Comparison of ENCODE assay signal across 8 mouse cellular contexts in the genomic region with DNA sequence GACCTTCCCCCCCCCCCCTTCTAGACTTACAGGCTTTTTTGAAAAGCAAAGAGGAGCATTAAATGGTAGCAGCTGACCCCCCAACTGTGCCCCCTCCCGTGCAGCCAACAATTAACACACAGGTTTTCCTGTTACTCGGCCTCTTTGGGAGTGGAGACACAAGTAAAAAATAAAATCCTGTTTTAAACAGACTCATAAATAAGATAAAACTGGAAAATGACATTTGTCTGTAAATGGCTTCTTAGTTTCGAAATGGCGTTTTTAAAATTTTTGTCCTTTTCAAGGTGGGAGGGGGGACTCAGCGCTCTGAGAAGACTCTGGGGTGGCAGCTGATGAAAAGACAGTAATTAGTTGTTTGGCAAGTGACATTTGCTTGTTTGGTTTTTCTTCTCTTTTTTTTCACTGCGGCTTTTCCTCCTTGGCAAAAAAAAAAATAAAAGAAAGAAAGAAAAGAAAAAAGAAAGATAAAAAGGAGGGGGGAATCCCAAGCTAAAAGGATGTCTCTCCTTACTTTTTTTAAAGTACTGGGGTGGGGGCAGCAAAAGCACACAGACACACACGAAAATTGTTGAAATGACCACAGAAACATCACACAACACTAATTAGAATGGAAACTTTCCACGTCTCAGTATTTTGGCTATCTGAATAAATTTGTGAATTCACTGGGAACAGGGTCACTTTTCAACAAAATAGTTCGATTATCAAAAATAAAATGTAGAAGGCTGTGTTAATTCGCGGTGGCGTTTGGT. TPM values are rescaled to one million over a fixed set of nuclear protein-coding genes. Genes with fewer than 3 reads are reported as not detected.
DNase-seq lines count a peak whose midpoint lies in the region; ATAC-seq lines count a peak whose summit lies in the region.

No protein-coding gene starts in this region.

- H3K27me3 ChIP-seq in lung, embryonic 15.5 days: no peaks in the 10 kb centered on the region
- no peaks in the 10 kb centered on the region for H3K27me3 ChIP-seq in embryonic facial prominence, embryonic 11.5 days (ENCODE audit: control insufficient read depth, insufficient read depth, low read length)
- H3K27me3 ChIP-seq in intestine, embryonic 15.5 days (replicated peaks): no peaks in the 10 kb centered on the region
- H3K27me3 ChIP-seq in neural tube, embryonic 13.5 days: no peaks in the 10 kb centered on the region

- H3K9me3 ChIP-seq in lung, embryonic 15.5 days: no peaks in the 10 kb centered on the region
- no peaks in the 10 kb centered on the region for H3K9me3 ChIP-seq in embryonic facial prominence, embryonic 11.5 days (replicated peaks; ENCODE audit: control insufficient read depth, low read length)
- no peaks in the 10 kb centered on the region for H3K9me3 ChIP-seq in intestine, embryonic 15.5 days
- no peaks in the 10 kb centered on the region for H3K9me3 ChIP-seq in neural tube, embryonic 13.5 days

- peak overlapping the region; percentile 98 for H3K27ac ChIP-seq in lung, embryonic 15.5 days
- H3K27ac ChIP-seq in embryonic facial prominence, embryonic 11.5 days (replicated peaks; ENCODE audit: low read depth, low read length): no peak overlapping the region
- peak overlapping the region; percentile 98; the same call in 1 of the 2 replicates for H3K27ac ChIP-seq in intestine, embryonic 15.5 days
- H3K27ac ChIP-seq in neural tube, embryonic 13.5 days (replicated peaks): peak overlapping the region; percentile 100

- peaks cover 7% of the 10 kb centered on the region; the same call in 1 of the 2 replicates for H3K36me3 ChIP-seq in lung, embryonic 15.5 days
- no peaks in the 10 kb centered on the region for H3K36me3 ChIP-seq in embryonic facial prominence, embryonic 11.5 days (replicated peaks; ENCODE audit: control insufficient read depth, insufficient read depth, low read depth, low read length)
- H3K36me3 ChIP-seq in intestine, embryonic 15.5 days: no peaks in the 10 kb centered on the region
- peaks cover 3% of the 10 kb centered on the region; the same call in 1 of the 2 replicates for H3K36me3 ChIP-seq in neural tube, embryonic 13.5 days

- ATAC-seq in lung, embryonic 15.5 days (ENCODE audit: borderline replicate concordance, extremely low read depth, low FRiP score, low TSS enrichment): no peak
- ATAC-seq in embryonic facial prominence, embryonic 11.5 days (replicated peaks; ENCODE audit: insufficient number of reproducible peaks, low FRiP score, low TSS enrichment, low read depth): no peak
- ATAC-seq in intestine, embryonic 15.5 days: no peak
- ATAC-seq in neural tube, embryonic 13.5 days (ENCODE audit: low read depth): no peak
- ATAC-seq in cerebellum, adult (ENCODE audit: insufficient number of reproducible peaks, low FRiP score, low TSS enrichment): no peak

- peaks cover 52% of the 10 kb centered on the region for H3K4me1 ChIP-seq in lung, embryonic 15.5 days
- H3K4me1 ChIP-seq in embryonic facial prominence, embryonic 11.5 days (ENCODE audit: control insufficient read depth, insufficient read depth, low read length): no peaks in the 10 kb centered on the region
- H3K4me1 ChIP-seq in intestine, embryonic 15.5 days (replicated peaks): peaks cover 27% of the 10 kb centered on the region
- H3K4me1 ChIP-seq in neural tube, embryonic 13.5 days (replicated peaks): peaks cover 69% of the 10 kb centered on the region

- DNase-seq in lung, postnatal 36 days: no peak
- DNase-seq in embryonic facial prominence, embryonic 11.5 days (ENCODE audit: low spot score): no peak
- no peak for DNase-seq in gastrocnemius, postnatal 25 days
- DNase-seq in urinary bladder, adult 2 months (ENCODE audit: low spot score): no peak

- whole genome bisulfite sequencing in lung, embryonic 15.5 days: 8% methylated on average over 12 of the region's 12 CpGs
- WGBS in embryonic facial prominence, embryonic 11.5 days: 19% methylated on average over 12 of the region's 12 CpGs
- 19% methylated on average over 12 of the region's 12 CpGs for WGBS in intestine, embryonic 15.5 days
- WGBS in neural tube, embryonic 13.5 days: 22% methylated on average over 12 of the region's 12 CpGs

- peak overlapping the region; percentile 98 for H3K4me3 ChIP-seq in lung, embryonic 15.5 days
- H3K4me3 ChIP-seq in embryonic facial prominence, embryonic 11.5 days (ENCODE audit: low read depth, low read length): peak overlapping the region; percentile 97
- peak overlapping the region; percentile 99 for H3K4me3 ChIP-seq in intestine, embryonic 15.5 days (replicated peaks)
- peak overlapping the region; percentile 98 for H3K4me3 ChIP-seq in neural tube, embryonic 13.5 days

- H3K9ac ChIP-seq in lung, embryonic 15.5 days: peak overlapping the region; percentile 99
- H3K9ac ChIP-seq in embryonic facial prominence, embryonic 11.5 days (replicated peaks; ENCODE audit: low read length): peak overlapping the region; percentile 100
- H3K9ac ChIP-seq in intestine, embryonic 15.5 days: peak overlapping the region; percentile 96
- peak overlapping the region; percentile 100 for H3K9ac ChIP-seq in neural tube, embryonic 13.5 days

- H3K4me2 ChIP-seq in lung, embryonic 15.5 days: peak overlapping the region; percentile 66
- H3K4me2 ChIP-seq in embryonic facial prominence, embryonic 11.5 days (ENCODE audit: low read depth, low read length): peak overlapping the region; percentile 66
- H3K4me2 ChIP-seq in intestine, embryonic 15.5 days (replicated peaks): peak overlapping the region; percentile 79
- peak overlapping the region; percentile 71 for H3K4me2 ChIP-seq in neural tube, embryonic 13.5 days

RNA-seq across cellular contexts. Expression of a gene that starts 15.1 kb away (rescaled TPM):
- polyA plus RNA-seq in lung, embryonic 15.5 days (2015; fragmentation: Nextera tagmentation; extraction: Ambion mirVana): 25.3 and 26.4 TPM in 2 replicates
- 17.5 and 23.1 TPM in 2 replicates for polyA plus RNA-seq in embryonic facial prominence, embryonic 11.5 days (2014; fragmentation: Nextera tagmentation; extraction: Ambion mirVana)
- 29.6 and 40.8 TPM in 2 replicates for polyA plus RNA-seq in intestine, embryonic 15.5 days (2015; fragmentation: Nextera tagmentation; extraction: Ambion mirVana)
- 14.3 and 28.0 TPM in 2 replicates for polyA plus RNA-seq in neural tube, embryonic 13.5 days (2015; fragmentation: Nextera tagmentation; extraction: Ambion mirVana)
- 1 to 10 TPM; 2.2 to 2.9 TPM for total RNA-seq in gastrocnemius, postnatal 25 days (2021)
- 0.09 TPM in 1 of 2 replicates, not detected in the other for polyA plus RNA-seq in urinary bladder, adult 2 months (2012; rRNA removed)

RNA-seq across cellular contexts. Expression of a gene that starts 47.3 kb away (rescaled TPM):
- 2,028 and 2,095 TPM in 2 replicates for polyA plus RNA-seq in lung, embryonic 15.5 days (2015; fragmentation: Nextera tagmentation; extraction: Ambion mirVana)
- polyA plus RNA-seq in embryonic facial prominence, embryonic 11.5 days (2014; fragmentation: Nextera tagmentation; extraction: Ambion mirVana): 1,377 and 1,397 TPM in 2 replicates
- 1,496 and 1,641 TPM in 2 replicates for polyA plus RNA-seq in intestine, embryonic 15.5 days (2015; fragmentation: Nextera tagmentation; extraction: Ambion mirVana)
- polyA plus RNA-seq in neural tube, embryonic 13.5 days (2015; fragmentation: Nextera tagmentation; extraction: Ambion mirVana): 1,617 and 1,631 TPM in 2 replicates
- 1,000 to 10,000 TPM; 1,372 to 1,510 TPM for total RNA-seq in gastrocnemius, postnatal 25 days (2021)
- polyA plus RNA-seq in urinary bladder, adult 2 months (2012; rRNA removed): 1,052 and 1,187 TPM in 2 replicates

Comparison
In these comparisons a context has a peak if more than half of its experiments do, and no peak if none do; other contexts are left out.
1. RNA of a gene that starts 15.1 kb away (polyA plus RNA-seq): 29.6 to 40.8 TPM in intestine, embryonic 15.5 days, 25.3 to 26.4 TPM in lung, embryonic 15.5 days, 17.5 to 23.1 TPM in embryonic facial prominence, embryonic 11.5 days and 14.3 to 28.0 TPM in neural tube, embryonic 13.5 days; 0.09 TPM in urinary bladder, adult 2 months; every median in the first group is over 10 times any median in the second.
2. Peak in every context shown above with its lines, with median percentiles within 50 percentile points of each other: H3K4me2 ChIP-seq, H3K4me3 ChIP-seq and H3K9ac ChIP-seq.